Mouse (Mus musculus) A20 (cell line): ENCODE measurements around the gene Ankrd33b.

Source experiments
- DNase-seq: peaks from one replicate; pipeline ENCODE4 v3.0.0-alpha.2; 2011; ENCODE audit warnings: low read depth, low spot score

The Ankrd33b gene

GRCm38 (mm10) chr15:31304302-31304701, 63.2 kb downstream of the Ankrd33b start:
- DNase-seq: no peak

- no peak for DNase-seq
Observed at GRCm38 (mm10) chr15:31302293-31302990, 65.1 kb downstream of the Ankrd33b start.

- DNase-seq: no peak
Observed at GRCm38 (mm10) chr15:31299258-31299917, 68.1 kb downstream of the Ankrd33b start.

DNA sequence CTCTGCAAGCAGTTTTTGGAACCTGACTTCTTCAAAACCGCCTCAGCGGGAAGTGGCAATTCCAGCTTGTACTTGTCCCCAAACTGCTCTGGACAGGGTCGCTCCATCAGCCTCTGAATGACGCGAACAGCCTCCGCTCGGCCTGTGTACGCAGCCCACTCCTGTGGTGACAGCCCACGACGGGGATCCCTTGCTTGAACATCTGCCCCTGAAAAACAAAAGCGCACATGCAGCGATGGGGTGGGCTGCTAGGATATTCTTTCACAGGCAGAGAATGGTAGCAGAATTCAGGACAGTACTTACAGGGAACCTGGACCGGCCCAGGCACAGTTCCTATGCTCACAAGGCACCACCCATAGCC, 69.8 kb downstream of the Ankrd33b start:
- DNase-seq: no peak

DNA sequence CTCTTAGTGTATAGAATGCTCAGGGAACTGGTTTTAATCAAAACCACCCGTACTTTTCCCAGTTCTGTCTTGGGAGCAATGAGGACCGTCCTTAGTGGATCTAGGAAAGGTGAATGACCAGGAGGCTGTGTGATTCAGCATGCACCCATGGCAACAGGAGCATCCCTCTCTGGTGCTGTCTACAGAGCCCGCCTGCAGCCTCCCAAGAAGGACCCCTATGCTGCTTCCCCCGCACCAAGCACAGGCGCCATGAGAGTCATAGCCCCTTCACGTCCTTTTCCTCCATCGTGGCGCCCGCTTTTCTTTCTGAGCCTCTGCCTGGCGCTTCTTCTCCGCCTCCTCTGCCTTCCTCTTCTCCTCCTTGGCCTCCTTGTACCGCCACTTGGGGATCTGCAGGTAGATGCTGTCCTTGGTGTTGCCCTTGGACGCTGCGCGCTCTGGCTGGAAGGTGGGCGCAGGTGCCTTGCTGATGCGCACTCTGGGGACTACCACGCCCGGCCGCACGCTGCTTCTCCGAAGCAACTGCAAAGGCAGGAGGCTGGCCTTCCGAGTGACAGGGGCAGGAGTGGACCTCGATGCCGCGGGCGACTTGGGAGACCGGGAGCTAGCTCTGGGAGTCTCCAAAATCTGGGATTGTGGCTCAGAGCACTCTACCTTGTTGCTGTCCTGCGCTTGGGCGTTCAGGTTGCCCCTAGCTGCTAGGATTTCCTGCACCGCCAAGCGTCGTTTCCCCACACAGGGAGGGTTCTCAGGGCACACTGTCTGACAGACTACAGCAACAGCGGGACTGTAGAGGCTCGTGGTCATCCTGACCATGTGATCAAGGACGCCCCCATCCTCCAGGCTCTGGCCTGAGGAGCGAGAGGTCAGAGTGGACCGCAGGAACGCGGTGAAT, 70.4 kb downstream of the Ankrd33b start:
- DNase-seq: no peak

- DNase-seq: no peak
Observed at GRCm38 (mm10) chr15:31294311-31294710, 73.2 kb downstream of the Ankrd33b start.

DNA sequence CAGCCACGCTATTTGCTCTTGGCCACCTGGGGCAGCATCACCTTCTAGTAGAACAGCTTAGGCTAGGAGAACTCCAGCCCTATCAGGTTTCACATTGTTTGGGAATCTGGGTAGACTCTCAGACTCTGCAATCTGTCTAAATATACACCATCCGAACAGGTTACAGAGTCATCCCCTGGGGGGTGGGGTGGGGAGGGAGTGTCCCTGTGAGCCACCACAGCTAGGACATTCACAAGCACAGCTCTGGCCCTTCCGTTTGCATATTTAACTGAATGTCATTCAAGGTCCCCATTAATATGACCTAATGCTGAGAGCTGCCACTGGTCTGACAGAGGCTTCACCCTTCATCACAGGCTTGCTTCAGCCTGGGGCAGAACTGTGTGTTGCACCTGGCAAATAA, 74.9 kb downstream of the Ankrd33b start:
- no peak for DNase-seq

GRCm38 (mm10) chr15:31285695-31286094, 81.8 kb downstream of the Ankrd33b start:
- DNase-seq: no peak

DNA sequence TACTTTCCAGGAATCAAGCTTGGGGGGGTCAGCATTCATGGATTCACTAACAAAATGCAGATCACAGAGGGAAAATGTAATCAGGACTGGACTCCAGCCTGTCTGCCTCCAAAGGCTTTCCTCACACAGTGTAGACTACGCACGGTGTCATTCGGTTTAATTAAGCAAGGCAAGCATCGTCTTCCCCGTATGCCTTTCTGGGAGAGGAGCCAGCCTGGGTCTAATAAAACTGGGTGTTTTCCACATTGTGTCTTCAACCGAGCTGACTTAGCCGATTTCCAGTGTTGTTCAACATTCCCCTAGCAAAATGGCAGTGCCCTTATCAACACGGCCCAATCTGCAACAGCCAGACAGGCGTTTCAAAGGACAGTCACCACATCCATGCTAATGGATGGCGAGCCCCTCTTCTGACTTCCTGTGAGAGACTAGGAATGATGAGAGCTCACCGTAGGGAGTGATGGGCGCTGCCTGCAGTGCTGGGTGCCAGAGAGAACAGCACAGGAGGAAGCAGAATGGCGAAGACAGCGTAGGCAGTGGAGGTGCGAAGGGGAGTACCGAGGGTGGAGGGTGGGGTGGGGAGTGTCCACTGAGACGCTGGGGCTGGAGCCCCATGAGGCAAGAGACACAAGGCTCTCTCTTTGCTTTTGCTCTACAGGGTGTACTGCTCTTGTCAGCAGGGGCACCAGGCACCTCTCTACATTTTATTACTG, 82.4 kb downstream of the Ankrd33b start:
- no peak for DNase-seq

DNA sequence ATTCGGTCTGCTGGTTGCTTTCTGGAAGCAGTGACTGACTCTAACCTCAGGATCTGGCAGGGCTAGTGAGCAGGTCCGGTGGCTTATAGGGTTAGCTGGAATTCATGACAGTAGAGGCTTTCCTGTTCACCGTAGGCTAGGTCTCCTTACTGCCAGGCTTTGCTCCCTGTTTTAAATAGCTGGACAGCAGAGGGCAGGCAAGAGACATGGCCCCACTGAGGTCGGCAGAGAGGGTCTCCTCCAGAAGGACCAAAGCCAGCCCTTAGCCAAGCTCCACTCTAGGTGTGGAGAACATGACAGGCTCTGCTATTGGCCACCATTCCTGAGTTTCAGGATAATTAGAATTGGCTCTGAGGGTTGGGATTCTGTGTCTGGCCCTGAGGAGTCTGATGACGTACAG, 83.4 kb downstream of the Ankrd33b start:
- peak; percentile 15 for DNase-seq

DNA sequence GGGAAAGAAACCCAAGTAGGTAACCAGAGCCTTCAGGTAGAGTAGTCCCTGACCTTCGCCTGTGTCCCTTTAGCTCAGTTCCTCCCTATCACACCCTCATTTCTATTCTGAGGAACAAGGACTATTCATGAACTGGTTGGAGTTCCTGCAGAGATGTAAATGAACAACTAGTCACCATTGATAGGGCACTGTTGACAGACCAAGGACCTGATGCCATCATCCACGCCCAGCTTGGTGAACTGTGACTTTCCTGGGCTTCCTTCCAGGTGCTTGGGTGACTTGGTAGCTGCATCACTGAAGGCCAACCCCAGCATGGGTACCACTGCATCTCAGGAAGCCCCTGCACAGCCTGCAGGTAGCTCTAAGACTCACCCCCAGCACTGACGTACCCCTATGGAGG, 85.2 kb downstream of the Ankrd33b start:
- no peak for DNase-seq

DNA sequence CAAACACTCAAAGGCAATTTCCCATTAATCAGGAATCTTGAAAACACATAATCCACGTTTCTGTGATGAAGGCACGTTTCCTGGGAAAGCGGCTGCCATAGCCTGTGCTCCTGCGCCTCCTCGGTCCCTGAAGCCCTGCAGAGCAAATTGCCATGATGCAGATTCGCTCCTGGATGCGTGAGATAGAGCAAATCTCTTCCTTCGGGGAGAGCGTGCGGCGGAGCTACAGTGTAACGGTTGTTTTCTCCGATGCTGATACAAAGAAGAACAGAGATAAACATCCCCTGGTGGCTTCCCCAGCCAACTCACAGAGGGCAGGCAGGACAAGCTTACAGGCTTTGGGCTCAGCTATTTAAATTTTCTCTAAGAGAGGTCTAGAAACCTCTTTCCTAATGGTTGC, 85.7 kb downstream of the Ankrd33b start:
- no peak for DNase-seq

GRCm38 (mm10) chr15:31280683-31281082, 86.8 kb downstream of the Ankrd33b start:
- no peak for DNase-seq

GRCm38 (mm10) chr15:31280059-31280458, 87.5 kb downstream of the Ankrd33b start:
- DNase-seq: no peak

- DNase-seq: peak; percentile 91
Observed at GRCm38 (mm10) chr15:31279577-31280004, 87.9 kb downstream of the Ankrd33b start.

DNA sequence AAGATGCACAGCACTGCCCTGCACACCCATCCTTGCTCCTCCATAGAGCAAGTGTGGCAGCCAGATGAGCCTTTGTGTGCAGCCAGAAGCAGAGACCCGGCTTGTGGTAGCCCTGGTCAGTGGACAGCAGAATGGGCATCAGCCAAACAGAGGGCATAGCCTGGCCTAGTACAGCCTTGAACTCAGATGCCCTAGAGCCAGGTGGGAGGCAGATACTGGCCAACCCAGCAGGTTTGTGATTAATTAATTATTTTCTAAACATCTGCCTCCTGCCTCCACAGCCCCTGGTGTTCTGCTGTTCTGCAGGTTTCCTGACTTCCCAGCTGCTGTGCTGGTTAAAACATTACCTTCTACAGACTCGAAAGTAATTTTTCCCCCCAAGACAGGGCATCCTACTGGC, 88.4 kb downstream of the Ankrd33b start:
- no peak for DNase-seq

DNA sequence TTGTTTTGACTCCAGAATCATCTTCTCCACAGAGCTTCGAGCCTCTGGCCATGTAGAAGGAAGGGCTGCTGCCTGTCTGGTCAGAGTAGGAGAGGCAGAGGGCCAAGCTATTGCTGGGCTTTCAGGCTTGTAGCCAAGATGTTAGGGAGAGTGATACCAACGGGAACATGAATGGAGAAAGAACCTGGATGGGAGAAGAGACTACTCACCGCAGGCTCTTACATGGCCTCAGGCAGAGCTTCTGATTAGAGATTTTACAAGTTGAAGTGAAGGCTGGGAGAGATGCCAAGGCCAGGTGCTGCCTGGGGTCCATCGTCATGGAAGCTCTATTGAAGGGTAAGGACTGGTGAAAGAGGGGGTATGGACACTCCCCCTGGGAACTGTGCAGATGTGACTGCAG, 89.4 kb downstream of the Ankrd33b start:
- no peak for DNase-seq

GRCm38 (mm10) chr15:31273509-31273908, 94.0 kb downstream of the Ankrd33b start:
- DNase-seq: no peak

- DNase-seq: no peak
Observed at GRCm38 (mm10) chr15:31272695-31273094, 94.8 kb downstream of the Ankrd33b start.

DNA sequence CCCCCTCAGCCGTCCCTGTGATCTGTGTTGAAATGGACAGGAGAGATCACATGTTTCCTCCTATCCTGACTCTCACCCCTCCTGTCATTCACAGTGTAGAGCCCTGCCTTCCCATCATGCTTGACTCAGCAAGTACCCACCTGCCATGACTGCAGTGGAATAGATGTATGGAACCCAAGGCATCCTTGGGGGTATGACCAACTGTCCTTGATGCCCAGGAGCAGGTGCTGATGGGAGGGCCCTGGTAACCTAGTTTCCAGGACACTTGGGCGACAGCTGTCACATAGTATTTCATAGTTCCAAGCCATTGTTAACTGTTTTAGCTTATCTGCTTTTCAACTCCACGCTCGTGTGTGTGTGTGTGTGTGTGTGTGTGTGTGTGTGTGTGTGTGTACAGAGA, 98.0 kb downstream of the Ankrd33b start:
- DNase-seq: no peak

GRCm38 (mm10) chr15:31268148-31268547, 99.4 kb downstream of the Ankrd33b start:
- DNase-seq: no peak

- DNase-seq: no peak
Observed at GRCm38 (mm10) chr15:31265845-31266244, 101.7 kb downstream of the Ankrd33b start.
